Mouse (Mus musculus) cerebellum, adult 11-12 months (tissue): ENCODE measurements at regions not wholly inside any gene's neighbourhood (a gene's known extent, or its start where the extent isn't known, plus 50 kb on each side); places are given as distances from the start of the nearest gene placed in this dataset.
"Not testable (repeated sequence)": the region's sequence is repeated elsewhere in the genome, so short reads cannot be mapped to it uniquely, and the experiment has no call there.

Source experiments
- DNase-seq: peaks from one replicate; pipeline ENCODE4 v3.0.0; 2022

DNA sequence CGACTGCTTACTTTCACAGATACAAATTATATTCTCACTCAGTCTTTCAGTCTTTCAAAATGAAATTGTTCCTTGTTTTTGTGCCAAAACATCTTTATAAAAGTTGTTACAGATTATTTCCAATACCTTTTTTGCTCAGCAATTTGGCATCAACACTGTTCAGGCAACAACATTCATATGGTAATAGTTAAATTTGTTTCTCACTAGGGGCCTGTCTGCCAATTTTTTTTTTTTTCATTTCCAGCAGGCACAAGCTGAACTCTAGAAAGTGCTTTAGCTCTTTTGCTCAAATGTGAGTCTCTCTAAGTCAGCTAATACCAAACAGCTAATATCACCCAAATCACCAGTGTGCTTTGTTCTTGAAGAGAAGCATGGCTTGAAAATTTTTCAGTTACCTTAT is 199.4 kb downstream of the Antxr2 start:
- DNase-seq, result no peak

GRCm38 (mm10) chr5:97817485-97817884 is 213.4 kb downstream of the Antxr2 start:
- DNase-seq, result no peak

DNA sequence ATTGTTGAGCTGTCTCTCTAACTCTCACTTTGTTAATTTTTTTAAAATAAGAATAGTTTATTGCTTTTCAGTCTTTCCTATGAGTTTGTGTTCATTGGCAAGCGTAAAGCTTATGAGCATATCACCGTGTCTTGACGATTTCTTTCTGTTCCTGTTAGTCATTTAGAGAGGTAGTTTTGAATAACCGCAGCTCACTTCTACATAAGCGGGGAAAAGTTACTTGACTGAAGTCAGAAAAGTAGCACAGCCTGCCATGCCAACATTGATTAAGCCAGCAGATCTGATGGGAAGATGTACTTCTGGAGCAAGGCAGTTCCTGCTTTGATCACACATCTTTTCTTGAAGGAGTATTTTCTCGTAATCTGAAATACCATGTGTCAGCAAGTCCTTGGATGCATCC is 215.5 kb downstream of the Antxr2 start:
- no peak for DNase-seq

DNA sequence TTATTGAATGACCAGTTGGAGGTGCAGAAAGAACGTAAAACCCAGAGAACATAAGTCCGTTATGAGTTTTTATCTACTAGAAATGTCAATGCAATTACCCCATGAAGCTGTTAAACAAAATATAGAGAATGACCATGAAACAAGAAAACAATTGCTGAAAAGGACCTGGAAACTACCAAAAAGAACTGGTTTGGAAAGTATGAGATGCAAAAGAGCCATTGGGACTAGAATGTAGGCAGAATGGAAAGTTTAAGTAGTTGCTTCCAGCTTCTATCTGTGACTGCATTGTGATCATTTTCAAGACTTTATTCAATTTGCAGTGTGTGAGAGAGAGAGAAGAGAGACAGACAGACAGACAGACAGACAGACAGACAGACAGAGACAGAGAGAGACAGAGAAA is 216.1 kb downstream of the Antxr2 start:
- no peak for DNase-seq

- no peak for DNase-seq
These were observed 218.1 kb downstream of the Antxr2 start for GRCm38 (mm10) chr5:97812611-97813350.

- no peak for DNase-seq
These were observed 221.8 kb downstream of the Antxr2 start for GRCm38 (mm10) chr5:97809007-97809406.

DNA sequence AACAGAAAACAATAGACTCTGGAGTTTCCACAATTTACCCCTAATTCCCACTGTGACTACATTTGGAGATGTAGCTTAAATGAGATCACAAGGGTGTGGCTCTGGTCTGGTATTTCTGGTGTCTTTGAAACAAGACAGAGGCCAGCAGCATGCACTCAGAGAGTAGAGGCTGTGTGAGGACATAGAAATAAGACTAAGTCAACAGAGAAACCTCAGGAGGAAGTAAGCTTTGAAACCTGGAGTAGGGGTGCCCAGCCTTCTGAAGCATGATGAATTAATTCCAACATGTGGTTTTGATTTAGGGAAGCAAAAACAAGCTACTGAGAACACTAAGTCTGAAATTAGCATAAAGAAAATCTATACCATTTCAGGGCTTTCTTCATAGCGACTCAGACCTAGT is 223.7 kb downstream of the Antxr2 start:
- DNase-seq, result no peak

- no peak for DNase-seq
These were observed 224.1 kb downstream of the Antxr2 start for GRCm38 (mm10) chr5:97806754-97807153.

DNA sequence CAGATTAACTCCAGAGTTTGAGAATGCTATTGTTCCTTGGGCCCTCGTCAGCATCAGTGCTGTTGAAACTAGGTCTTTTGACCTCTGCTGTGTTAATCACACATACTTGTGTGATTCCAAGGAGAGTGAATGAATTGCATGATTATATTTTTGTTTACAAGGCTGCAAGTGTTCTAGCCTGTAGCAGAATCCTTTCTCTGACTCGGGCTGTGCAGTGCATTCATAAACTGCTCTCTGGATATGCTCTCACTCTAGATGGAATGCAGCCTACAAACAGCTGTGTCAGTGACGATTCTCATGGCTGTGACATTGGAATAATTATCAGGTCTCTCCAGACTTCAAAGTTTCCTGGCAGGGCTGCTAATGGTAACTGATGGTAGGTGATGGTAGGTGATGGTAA is 230.8 kb downstream of the Antxr2 start:
- no peak for DNase-seq

GRCm38 (mm10) chr5:97788175-97788574 is 242.7 kb downstream of the Antxr2 start:
- DNase-seq, result no peak

DNA sequence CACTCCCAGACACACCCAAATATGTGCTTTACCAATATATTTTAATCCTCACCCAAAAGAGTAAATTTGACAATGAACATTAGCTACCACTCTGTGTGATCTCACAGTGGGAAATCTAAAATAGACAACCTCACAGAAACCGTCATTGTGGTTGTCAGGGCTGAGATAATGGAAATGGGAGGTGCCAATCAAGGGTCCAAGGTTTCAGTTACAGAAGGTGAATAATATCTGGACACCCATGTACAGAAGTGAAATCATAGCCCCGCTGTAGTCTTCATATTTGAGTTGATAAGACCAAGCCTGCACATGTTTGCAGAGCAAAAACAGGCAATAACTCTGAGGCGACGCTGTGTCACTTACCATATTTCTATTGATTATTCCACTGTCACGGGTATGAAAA is 243.8 kb downstream of the Antxr2 start:
- DNase-seq, result no peak

- DNase-seq, result not testable (repeated sequence)
These were observed 255.7 kb downstream of the Antxr2 start for GRCm38 (mm10) chr5:97775100-97775499.

- not testable (repeated sequence) for DNase-seq
These were observed 257.4 kb downstream of the Antxr2 start for GRCm38 (mm10) chr5:97773451-97773850.

- no peak for DNase-seq
These were observed 280.5 kb upstream of the Gk2 start for GRCm38 (mm10) chr5:97737339-97737738.

DNA sequence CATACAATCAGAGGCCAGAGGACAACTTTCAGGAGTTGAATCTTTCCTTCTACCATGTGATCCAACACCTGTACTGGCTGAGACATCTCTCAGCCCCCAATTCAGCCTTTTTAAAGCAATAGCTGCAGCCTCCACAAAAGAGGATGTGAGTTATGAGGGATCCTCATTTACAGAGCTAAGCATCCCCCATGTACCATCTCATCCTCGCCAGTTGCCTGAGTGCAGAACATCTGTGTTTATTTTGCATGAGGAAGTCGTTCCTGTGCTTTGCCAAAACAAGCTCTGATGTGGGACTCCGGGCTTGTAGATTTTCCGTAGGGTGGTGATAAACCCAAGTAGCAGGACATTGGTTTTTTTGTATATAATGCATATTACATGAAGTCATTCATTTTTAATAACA is 274.1 kb upstream of the Gk2 start:
- DNase-seq, result no peak

- not testable (repeated sequence) for DNase-seq
These were observed 262.5 kb upstream of the Gk2 start for GRCm38 (mm10) chr5:97719364-97719763.

- peak; percentile 21 for DNase-seq
These were observed 248.4 kb upstream of the Gk2 start for GRCm38 (mm10) chr5:97705270-97705669.

DNA sequence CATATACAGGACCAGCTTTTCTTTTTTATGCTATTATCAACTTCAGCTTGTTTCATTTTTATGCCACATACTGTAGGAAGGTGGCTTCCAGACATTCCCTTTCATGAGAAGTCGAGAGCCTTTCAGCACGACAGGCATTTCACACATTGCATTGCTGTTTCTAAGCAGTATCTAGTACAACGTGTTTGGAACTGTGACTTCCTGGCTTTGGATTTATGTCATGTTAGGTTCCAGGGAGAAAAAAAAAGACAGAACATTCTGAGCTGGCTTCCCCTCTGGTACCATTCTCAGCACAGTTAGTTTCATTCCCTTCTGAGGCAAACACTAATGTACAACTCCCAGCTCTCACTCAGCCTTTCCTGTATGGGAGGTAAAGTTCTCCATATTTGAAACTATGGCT is 243.7 kb upstream of the Gk2 start:
- no peak for DNase-seq

- DNase-seq, result peak; percentile 29
These were observed 240.8 kb upstream of the Gk2 start for GRCm38 (mm10) chr5:97697581-97698134.

DNA sequence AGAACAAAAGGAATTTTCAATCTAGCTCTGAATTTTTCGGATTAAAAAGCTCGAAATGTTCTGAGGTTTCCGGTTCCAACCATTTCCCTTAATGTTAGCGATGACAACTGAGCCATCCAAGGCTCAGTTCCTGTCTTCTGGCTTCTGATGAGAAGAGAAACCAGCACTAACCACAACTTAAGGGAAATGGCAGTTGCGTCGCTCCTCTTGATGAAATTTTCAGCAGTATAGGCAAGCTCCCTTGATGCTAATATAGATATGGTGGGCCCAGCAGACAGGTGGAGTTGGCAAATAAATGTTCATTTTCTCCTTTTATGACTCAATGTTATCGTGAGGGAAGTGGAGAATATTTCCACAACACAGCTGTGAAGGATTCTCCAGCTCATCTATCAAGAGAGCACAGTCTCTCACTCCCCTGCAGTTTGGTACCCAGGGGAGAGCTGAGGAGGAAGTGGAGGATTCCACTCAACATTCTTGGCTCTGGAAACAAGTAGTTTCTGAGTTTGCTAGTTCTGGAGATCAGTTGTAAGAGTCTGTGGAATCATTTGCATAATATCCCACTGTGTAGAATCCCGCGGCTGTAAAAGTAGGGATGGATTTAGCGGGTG is 236.6 kb upstream of the Gk2 start:
- no peak for DNase-seq

GRCm38 (mm10) chr5:97685443-97685842 is 228.6 kb upstream of the Gk2 start:
- DNase-seq, result no peak

GRCm38 (mm10) chr5:97684592-97685258 is 227.9 kb upstream of the Gk2 start:
- DNase-seq, result no peak

DNA sequence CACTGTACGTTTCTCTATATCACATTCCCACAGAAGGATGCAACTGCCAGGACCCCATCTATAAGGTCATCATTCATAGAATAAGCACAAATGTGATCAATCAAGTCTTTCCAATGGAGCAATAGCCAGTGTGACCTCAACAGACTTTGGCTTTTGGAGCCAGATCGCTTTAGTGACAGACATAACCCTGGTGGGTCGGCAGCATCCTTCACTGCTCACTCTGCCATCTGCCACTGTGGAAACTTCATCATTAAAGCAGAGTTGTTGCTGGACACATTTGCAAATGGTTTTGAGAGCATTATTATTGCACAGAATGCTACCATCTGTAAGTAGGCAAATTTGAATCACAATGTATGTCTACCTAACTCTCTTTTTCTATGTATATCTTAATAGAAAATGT is 212.9 kb upstream of the Gk2 start:
- DNase-seq, result no peak
